Mouse (Mus musculus) lung, postnatal 25 days (tissue): ENCODE results near the gene Tmem234.

ENCODE experiments used
- DNase-seq: peaks from one replicate; pipeline ENCODE4 v3.0.0; 2022; ENCODE audit warnings: low spot score

The Tmem234 gene

DNA sequence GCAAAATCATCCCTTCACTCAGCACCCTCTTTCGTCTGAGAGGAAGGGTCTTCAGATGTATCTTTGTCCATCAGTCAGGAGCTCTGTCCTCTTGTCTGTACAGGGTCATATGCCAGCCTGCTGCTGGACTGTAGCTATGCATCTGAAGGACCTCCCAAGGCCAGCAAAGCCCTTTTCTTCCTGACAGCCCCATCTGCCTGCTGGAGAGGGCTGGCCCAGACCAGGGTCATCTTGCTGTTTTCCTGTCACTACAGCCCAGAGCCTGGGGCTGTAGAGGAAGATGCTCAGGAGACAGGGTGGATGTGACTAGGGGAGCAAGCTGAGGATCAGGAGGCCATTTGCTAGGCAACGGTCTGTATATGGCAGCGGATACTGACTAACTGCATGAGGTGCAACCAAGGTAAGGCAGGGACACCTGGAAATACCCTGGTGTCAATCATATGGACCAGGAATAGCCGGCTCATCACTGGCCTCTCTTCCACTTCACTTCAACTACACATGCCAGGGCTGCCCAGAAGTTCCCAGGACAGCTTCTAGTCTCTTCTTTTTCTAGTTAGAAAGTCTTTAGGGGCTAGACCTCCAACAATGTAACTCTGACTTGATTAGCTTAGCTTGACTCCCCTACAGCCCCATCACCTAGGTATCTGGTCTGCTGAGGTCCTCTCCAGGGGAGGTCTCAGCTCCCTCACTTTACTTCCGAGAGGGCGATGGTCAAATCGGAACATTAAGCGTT is 22.5 kb downstream of the Tmem234 start:
- DNase-seq: no peak

DNA sequence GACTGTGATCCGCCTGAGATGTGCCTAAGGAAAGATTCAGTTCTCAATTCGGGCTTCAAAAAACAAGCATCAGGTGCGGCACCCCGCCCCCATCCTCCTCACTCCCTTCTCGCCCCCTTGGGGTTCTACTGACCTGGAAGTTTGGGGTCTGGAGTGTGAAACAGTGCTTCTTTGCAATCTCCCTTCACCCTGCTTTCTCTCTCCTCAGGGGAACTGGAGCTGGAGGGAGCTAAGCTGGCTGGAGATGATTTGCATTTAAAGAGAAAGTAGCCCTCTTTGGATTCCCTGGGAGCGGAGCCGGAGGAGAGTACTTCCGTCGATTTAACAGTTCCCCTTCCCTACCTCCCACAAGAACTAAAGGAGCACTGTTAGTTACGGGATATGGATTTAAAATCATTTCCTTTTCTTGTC is 23.2 kb downstream of the Tmem234 start, which contains the start of gene Ccdc28b:
Gene Ccdc28b, minus strand, starts transcription at position 267 of the 411 bp plus-strand sequence.
- DNase-seq: peak; percentile 64

DNA sequence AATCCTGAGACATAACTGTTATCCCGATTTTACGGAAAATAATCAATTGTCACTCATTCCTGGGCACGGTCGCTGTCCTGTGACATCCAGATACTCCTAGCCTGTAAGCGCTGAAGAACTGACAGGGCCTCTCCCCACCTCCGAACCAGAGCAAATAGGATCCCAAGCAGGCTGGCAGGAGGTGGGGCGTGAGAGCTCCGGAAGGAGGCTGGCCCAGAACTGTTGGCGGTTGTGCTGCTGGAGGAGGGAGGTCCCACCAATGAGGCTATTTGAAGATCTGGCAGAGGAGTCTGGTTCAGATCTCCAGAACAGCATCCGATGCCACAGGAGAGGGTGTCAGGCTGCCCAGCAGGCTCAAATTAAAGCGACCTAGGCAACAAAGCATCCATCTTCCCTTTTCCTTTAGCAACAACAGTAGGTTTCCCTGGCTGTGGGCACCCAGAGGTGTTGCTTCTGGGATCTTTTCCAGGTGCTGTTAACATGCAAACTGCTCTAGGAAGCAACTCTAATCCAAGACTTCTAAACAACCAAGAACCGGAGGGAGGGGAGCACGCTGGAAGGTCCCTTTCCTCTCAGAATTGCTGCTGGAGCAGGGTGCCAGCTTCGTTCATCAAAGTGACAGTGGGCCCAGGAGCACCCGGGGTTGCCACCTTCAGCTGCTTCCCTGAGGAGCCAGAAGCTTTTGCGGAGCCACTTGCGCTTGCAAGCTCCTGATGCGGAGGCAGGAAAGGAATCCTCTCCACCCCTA is 24.0 kb downstream of the Tmem234 start:
- peak; percentile 93 for DNase-seq

DNA sequence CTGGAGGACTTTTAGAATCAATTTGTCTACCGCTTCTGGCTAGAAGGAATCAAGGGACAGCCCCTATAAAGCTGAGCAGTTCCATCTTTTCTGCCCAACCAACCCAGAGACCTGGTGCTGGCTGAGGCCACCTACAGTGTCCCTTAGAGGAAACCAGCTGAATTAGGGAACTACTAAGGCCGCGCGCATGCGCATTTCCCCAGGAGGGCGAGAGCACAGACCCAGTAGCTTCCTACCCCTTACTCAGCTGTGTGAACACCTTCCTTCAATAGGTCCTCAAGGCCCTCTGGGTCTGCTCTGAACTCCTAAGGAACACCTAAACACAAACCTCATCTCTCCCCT is 24.5 kb downstream of the Tmem234 start:
- DNase-seq: peak; percentile 62

DNA sequence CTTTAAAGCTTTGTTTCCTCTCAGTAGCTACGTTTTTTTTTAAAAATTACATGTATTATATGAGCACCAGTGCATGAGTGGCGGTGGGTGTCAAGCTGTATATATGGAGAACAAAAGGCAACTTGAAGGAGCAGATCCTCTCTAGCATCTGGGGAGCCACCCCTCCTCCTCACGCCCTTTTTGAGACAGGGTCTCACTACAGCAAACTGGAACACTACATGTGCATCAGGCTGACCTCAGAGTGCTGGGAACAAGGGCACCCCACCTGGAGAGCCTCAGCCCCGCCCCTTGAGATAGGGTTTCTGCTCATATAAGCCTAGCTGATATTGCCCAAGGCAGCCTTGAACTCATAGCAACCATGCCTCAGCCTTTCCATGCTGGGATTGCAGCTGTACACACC is 25.0 kb downstream of the Tmem234 start:
- DNase-seq: no peak

DNA sequence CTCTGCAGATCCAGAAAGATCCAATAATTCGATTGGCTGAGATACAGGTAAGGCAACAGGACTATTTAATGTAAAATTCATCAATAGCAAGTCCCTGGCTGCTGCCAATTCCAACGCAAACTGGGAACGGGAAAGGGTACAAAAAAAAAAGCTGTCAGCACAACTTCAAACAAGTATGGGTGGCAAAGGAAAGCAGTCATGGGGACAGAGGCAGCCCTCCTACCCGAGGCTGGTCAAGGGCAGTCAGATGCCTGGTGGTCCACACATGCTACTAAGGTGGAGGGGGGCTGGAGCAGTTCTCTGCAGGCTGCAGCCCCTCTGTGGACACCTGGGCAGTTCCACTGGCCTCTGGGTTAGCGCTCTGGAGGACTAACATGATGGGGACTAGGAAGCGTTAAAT is 25.6 kb downstream of the Tmem234 start:
- DNase-seq: no peak

DNA sequence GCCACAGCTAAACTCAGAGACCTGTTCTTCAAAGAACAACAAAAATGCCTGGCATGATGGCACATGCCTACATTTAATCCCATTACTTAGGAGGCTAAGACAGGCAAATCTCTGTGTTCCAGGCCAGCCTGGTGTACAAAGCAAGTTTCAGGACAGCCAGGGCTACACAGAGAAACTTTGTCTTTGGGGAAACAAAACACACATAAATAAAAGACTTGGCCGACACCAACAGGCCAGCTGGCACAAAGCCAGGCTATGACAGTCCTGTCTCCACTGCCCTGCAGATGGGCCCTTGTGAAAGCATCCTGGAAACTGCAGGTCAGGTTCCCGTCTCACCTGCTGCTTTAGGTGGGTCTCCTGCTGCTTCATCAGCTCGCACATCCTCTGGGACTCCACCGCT is 30.5 kb downstream of the Tmem234 start:
- DNase-seq: no peak

DNA sequence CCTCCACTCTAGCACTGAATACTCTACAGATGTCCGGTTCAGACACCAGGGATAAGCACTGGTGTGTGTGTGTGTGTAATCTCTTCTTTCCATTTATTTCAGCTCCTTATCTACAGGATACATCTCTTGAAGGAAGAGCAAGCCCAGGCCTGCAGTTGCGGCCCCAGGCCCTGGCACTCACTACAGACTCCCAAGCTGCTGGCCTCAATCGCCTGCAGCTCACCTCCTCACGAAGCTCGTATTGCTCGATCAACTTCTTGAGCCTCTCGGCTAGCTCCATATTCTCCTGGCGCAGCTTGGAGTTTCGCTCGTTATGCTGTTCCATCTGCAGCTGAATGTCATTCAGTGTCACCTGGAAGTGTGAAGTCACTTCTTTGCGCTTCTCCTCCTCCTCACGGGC is 31.4 kb downstream of the Tmem234 start:
- DNase-seq: no peak

DNA sequence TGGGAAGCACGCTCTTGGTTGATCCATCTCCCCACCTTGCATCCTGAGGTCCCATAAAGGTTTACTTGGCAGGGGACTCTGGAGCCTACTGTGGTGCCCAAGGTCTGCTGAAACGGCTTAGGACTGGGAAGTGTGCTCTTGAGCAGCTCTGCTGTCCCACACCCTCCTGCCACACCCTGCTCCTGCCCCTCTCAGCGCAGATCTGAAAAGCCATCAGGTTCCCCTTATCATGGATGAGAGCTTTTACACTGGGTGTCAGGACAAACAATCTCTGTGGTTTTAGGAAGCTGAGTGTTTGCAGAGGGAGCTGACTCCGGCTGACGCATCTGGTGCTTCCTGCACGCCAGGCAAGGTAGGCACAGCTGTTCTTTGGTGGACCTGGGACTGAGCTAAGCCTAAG is 33.4 kb downstream of the Tmem234 start:
- DNase-seq: no peak

DNA sequence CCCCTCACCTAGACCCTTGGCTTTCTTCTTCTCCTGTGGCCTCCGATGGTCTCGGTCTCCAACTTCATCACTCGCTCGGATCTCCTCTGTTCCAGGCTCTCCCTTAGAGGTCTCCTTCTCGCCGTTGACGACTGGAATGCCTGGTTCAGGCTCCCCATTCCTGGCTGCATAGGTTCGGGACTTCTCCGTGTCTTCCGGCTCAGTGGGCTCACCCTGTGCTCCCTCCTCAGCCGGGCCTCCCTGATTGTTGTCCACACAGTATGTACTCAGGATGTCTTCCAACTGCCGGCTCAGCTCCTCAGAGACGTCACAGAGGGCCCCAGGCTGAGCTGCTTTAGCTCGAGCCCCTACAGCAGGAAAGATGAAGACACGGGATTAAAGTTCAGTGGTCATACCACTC is 38.8 kb downstream of the Tmem234 start:
- DNase-seq: no peak

DNA sequence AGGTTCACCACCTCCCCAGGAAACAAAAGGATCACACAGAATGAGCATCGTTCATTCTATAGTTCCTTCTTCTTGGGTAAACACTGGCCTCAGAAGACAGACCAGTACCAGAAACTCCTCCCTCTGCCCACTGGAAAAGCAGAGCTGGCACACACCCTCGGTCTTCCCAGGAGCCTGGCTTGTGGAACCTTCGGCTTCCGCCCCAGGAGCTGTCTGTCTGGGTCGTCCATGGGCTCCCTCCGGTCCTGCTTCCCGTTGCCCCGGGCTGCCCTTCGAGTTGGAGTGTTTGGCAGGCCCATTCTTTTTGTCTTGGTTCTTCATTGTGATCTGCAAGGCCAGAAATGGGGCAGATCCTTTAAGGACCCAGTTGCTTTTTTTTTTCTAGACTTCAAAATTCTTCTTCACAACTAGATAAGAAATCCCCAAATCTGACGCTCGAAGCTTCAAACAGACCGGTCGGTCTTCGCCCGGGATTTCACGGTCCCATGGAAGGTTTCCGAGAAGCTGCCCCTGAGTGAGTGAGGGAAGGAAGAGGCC is 39.7 kb downstream of the Tmem234 start:
- DNase-seq: peak; percentile 53

DNA sequence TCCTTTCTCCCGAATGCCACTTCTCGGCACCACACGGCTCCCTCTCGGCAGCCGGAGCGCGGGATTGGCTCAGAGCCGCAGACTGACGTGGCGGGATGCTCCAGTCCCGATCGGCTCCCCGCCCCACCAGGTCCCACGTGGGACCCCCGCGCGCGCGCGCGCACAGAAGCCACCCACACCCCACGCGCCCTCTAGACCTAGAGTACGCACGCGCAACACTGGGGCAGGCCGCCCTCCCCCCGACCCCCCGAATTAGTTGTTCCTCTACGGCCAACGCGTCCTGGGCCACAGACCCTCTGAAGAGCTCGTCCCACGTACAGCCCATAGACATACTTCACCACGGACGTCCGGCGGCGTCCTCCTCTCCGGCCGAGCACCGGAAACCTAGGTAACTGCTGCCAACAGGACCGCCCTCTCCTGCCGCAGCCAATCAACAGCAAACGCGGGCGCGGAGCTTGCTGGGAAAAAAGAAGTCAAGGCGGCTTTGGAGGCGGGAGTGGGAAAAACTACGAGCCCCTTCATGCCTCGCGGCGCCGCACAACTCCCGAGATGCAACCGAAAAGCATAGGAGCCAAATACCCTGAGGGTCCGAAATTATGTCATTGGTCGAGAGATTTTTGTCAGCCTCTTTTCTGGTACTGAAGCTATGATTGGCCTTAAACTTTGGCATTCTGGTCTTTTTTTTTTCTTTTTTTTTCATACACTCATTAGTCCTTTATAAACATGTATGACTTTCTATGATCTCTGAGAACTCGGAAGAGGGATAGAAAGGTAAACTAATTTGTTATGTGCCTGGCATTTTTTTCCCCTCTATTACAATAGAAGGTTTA is 40.4 kb downstream of the Tmem234 start, which contains the start of gene Txlna:
Gene Txlna, minus strand, starts transcription at position 428 of the 830 bp plus-strand sequence.
- DNase-seq: peak; percentile 98

DNA sequence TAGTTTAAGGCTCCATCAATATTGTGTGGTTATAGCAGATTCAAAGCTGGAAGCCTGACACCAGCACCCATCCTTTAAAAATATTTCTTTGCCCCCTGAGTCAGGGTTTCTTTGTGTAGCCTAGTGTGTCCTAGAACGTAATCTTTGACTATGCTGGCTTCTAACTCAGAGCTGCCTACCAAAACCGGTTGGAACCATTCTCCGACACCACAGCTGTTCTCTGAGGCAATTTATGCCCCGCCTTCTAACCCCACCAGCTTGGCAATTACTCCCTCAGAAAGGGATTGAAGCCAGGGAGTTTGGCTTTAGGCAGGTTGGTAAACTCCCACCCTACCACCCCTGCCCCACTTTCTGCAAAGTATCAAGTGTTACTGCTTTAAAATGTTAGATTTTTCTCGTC is 41.3 kb downstream of the Tmem234 start:
- DNase-seq: no peak

DNA sequence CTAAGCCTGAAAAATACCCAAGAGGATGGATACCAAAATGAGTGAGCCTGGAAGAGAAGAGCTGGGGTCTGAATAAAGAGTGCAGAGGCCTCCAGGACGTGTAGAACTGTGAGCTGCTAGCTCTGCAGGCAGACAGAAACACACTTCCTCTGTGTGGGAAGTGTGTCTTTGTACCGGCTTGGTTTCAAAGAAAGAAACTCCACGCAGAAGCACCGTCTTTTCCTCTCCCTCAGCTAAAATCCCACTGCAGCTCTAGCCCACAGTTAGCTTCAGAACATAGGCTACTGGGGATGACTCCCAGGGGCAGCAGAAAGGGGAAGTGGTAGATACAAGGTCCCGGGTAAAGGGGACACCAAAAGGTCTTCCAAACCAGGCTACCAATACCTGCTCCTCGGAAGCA is 44.7 kb downstream of the Tmem234 start:
- DNase-seq: no peak

DNA sequence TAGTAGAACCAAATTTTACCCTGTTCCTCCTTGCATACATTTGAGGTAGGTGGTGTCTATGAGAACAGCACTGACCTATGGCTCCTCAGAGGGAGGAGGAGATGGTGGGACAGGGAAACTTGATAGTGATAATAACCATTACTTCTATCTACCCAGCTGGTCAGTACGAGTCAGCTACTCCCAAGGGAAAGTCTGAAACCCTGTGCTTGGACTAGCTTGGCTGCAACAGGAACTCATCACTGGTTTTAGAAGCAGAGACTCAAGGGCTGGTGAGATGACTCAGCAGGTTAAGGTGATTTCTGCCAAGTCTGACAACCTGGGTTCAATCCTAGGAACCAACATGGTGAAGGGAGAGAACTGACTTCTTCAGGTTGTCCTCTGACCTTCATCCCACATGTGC is 48.2 kb downstream of the Tmem234 start:
- no peak for DNase-seq

DNA sequence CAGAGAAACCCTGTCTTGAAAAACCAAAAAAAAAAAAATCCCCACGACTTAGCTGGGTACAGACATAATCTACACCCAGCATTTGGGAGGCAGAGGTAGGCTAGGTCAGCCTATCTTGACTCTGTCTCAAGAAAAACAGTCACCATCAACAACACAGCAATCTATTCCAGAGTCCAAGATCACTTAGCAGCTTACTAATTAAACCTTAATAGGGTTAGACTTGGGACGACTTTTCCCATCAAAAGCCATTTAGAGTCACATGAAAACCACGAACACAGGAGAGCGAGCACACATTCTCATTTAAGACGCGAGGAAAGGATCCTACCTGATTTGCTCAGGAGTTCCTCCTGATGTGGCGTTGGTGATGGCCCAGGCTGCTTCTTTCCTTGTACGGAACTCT is 49.9 kb downstream of the Tmem234 start:
- DNase-seq: no peak

DNA sequence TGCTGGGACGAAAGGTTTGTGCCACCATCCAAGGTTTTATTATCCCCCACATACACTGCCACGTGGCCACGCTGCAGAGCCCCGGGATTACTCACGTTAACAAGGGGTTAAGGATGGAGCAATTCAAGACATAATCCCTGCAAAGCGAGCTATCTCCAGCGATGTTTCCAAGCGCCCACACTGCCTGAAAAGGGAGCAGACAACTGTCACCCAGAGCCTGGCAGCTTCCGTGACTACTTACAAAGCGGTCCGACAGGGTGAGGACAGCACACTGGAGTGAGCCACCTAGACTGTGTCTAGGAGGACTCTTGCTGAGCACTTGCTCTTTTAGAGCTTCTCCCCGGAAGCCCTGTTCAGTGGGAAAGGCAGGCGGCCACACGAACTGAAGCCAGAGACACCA is 54.3 kb downstream of the Tmem234 start:
- DNase-seq: no peak

DNA sequence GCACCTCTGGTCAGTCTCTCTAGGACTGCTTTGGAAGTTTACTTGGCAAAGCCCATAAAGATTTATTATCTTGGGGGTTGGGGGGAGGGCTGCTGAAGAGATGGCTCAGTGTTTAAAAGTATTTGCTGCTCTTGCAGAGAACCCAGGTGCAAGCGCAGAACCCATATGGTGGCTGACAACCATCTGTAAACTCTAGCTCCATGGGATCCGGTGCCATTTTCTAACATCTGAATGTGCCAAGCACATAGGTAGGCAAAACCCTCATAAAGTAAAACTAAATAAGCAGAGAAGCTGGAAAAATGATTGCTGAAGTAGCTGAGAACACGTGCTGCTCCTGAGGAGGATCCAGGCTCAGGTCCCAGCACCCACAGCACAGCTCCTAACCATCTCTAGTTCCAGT is 61.1 kb downstream of the Tmem234 start:
- no peak for DNase-seq

DNA sequence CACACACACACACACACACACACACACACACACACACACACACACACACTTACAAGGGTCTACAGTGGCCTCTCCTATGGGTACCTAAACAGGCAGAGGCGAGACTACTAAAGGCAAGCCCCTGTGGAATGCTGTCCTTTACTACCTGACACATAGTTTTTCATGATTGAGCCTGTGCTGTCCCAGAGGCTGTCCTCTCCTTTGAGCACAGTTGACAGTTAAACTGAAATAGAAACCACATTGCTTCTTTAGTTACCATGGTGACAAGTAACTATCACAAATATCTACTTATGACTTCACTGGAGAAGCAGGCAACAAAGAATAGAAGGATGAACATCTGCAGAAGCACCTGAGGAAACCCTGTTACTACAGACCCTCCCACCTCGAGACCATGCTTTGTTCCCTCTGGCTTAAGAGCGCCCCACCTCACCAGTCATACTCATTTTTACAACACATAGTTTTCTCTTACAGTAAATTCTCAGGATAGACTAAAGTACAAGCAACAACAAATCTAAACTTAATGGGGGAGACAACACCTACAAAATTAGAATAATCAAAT is 61.9 kb downstream of the Tmem234 start:
- no peak for DNase-seq

DNA sequence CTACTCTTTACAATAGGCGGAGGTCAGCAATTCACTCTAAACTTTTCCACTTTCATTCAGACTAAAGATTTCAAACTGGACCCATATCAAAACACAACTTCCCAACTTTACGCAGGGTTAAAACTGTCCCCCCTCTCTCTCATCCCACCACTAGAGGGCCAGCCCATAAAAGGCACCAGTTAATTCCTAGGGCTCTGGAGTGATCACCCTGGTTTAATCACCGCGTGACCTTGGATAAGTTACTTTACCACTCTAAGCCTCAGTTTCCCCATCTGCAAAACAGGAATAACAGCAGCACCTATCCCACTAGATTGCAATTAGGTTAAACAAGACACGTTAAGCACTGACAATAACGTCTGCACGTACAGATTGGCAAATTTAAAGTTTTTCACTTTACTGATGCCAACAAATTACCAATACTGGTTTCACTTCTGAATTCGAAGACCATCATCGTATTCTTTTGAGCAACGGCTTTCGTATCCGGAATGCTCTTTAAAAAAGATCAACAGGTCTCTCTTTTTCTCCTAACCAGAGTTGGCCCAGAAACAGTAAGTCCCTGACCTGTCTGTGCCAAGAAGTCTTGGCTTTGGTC is 71.1 kb downstream of the Tmem234 start:
- DNase-seq: peak; percentile 50

DNA sequence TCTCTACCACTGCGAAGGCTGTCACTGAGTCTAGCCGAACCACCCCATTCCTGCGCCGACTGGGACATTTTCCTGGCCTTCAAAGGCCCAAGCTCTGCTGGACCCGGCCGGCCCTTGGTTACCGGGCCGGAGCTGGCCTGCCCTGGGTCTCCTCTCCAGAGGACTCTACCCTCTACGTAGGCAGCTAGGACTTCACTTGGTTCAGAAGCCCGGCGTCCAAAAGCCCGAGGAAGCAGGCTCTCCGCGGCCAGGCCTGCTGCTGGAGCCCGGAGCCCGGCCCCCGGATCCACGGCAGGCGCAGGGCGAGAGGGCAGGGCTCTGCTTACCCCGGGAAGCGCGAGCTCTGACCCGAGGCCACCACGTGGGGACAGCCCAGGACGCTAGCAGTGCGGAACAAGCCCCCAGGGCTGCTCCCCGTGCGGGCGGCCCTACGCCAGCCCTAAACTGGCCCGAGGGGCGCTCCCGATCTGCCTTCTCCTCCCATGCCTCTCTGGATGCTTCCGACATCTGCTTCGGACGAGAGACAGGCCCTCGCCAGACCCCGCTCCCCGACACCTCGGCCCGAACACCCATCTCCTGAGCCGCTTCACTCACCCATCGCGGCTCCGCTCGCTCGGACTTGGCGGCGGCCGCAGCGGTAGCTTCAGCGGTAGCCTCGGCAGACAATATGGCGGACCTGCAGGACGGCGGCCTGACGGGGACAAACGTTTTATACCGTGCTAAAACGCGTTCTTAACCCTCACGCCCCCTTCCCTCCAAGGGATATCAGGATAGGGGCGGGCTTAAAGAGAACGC is 71.8 kb downstream of the Tmem234 start, which contains the start of gene Kpna6:
Gene Kpna6, minus strand, starts transcription at position 685 of the 795 bp plus-strand sequence.
- DNase-seq: peak; percentile 90
